Mouse (Mus musculus) small intestine, adult 2 months (tissue): Measurements from ENCODE around the gene Rfc2. TPM values are rescaled to one million over a fixed set of nuclear protein-coding genes. Genes with fewer than 3 reads are reported as not detected.

Experiments used
- H3K27ac ChIP-seq: fragments of 200-500 bp; 2 replicates; pipeline ENCODE4 v1.5.1; 2012; ENCODE audit warnings: low read depth, low read length, control low read depth, inconsistent platforms; ENCODE audit not compliant: insufficient read depth
- H3K27me3 ChIP-seq: fragments of 200-500 bp; 2 replicates; pipeline ENCODE4 v1.6.1; 2012; ENCODE audit warnings: mild to moderate bottlenecking, moderate library complexity, low read length, inconsistent platforms; ENCODE audit not compliant: control insufficient read depth, insufficient read depth
- H3K36me3 ChIP-seq: fragments of 200-500 bp; 2 replicates; pipeline ENCODE4 v1.6.1; 2012; ENCODE audit warnings: mild to moderate bottlenecking, low read length, control low read depth, inconsistent platforms; ENCODE audit not compliant: control insufficient read depth, insufficient read depth
- H3K4me1 ChIP-seq: fragments of 200-500 bp; 2 replicates; pipeline ENCODE4 v1.6.1; 2012; ENCODE audit warnings: low read length, inconsistent platforms, mixed read lengths; ENCODE audit not compliant: control insufficient read depth, insufficient read depth, insufficient read length
- H3K4me3 ChIP-seq: fragments of 200-500 bp; 2 replicates; pipeline ENCODE4 v1.5.1; 2012; ENCODE audit warnings: low read depth, mild to moderate bottlenecking, control low read depth, inconsistent platforms, low read length, moderate library complexity
- CTCF ChIP-seq: fragments of 200-500 bp; IDR thresholded peaks from 2 replicates; pipeline ENCODE4 v1.5.1; 2012; ENCODE audit warnings: low read depth, mild to moderate bottlenecking, control low read depth, inconsistent platforms, low read length, moderate library complexity, mixed read lengths; ENCODE audit not compliant: insufficient replicate concordance, insufficient read length; ENCODE audit errors: extremely low read depth
- POLR2A ChIP-seq: fragments of 200-500 bp; IDR thresholded peaks from 2 replicates; pipeline ENCODE4 v1.6.1; 2012; ENCODE audit warnings: low read depth, mild to moderate bottlenecking, control low read depth, inconsistent platforms, low read length, moderate library complexity
- WGBS: fragments of 180-500 bp; shearing (Covaris S2); methylation state at CpG from one replicate; pipeline ENCODE4 v1.1.7; 2018; 5-methylcytosine and 5-hydroxymethylcytosine counted together
- polyA plus RNA-seq: library from polyadenylated mRNA; depleted of rRNA; stranded (reverse); fragments of >200 nt; gene quantifications from 2 replicates; pipeline ENCODE4 v1.2.3, GENCODE M21; 2012

The Rfc2 gene
- polyA plus RNA-seq, 1 experiment = 35.4 TPM

DNA sequence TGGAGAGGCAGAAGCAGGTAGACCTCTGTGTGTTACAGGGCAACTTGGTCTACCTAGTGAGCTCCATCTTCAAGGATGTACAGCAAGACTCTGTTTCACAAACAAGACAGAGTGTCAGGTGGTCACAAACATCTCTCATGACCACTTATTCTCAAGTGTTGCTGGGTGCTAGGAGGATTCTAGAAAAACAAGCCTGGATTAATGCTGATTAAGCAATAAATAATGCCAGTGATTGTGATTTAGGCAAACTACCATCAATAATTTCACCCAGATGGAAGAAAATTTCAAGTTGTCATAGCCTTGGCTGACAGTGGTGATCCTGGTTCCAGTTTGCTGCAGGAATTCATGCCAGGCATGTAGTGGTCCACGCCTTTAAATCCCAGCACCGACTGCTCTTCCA is 16.9 kb upstream of the Rfc2 start:
- H3K4me1 ChIP-seq = peaks cover 18% of the 10 kb centered on the region

DNA sequence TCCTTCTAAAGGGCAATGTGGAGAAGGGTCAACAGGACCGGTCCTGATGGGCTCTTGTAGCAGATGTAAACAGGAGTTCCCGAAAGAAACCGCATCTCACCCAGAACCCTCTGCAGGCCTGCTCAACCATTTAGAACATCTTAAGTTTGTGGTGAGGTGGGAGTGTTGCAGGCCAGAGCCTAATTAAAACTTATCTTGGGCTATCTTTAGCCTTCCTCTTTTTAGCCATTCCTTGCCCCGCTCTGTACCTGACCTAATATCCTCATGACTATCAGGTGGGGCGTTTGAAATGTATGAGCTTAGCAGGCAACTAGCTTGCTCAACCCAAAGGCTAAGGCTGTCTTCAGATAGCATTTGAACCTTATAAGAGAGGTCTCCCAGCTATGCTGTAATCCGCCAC is 15.5 kb upstream of the Rfc2 start:
- Histone ChIP-seq H3K4me1 (peaks cover 11% of the 10 kb centered on the region), H3K36me3 (no peaks in the 10 kb centered on the region), H3K27ac (no peak overlapping the region), H3K27me3 (no peaks in the 10 kb centered on the region), H3K4me3 (no peak overlapping the region)
- no peak for TF ChIP-seq POLR2A
- no peak for TF ChIP-seq CTCF
- 86% methylated on average over 6 of the region's 6 CpGs for WGBS

More for the DNA sequence above, 16.9 kb upstream of the Rfc2 start:
- Histone ChIP-seq H3K36me3 (no peaks in the 10 kb centered on the region), H3K27ac (no peak overlapping the region), H3K27me3 (no peaks in the 10 kb centered on the region), H3K4me3 (no peak overlapping the region)
- 89% methylated on average over 2 of the region's 2 CpGs for WGBS
- TF ChIP-seq CTCF (no peak), POLR2A (no peak)

DNA sequence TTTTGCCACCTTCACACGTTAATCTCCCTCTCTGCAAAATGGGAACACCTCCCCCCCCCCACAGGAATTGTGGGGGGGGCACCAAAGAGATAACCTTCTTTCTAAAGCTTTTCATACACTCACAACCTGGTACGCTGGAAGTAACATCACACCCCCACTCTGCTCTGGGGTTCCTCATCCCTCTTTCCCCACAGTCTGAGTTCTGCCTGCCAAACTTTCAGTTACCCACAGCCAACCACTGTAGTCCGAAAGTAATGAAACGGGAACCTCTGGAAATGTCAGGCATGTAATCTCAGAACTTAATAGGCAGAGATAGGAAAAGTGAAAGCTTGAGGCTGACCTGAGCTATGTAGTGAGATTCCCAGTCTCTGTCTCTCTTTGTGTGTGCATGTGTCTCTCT is 13.7 kb upstream of the Rfc2 start:
- no peak overlapping the region for H3K4me3 ChIP-seq
- no peak overlapping the region for H3K27ac ChIP-seq
- H3K4me1 ChIP-seq = peaks cover 15% of the 10 kb centered on the region
- 67% methylated on average over 4 of the region's 4 CpGs for WGBS
- no peaks in the 10 kb centered on the region for H3K36me3 ChIP-seq
- no peaks in the 10 kb centered on the region for H3K27me3 ChIP-seq
- no peak for TF ChIP-seq POLR2A

DNA sequence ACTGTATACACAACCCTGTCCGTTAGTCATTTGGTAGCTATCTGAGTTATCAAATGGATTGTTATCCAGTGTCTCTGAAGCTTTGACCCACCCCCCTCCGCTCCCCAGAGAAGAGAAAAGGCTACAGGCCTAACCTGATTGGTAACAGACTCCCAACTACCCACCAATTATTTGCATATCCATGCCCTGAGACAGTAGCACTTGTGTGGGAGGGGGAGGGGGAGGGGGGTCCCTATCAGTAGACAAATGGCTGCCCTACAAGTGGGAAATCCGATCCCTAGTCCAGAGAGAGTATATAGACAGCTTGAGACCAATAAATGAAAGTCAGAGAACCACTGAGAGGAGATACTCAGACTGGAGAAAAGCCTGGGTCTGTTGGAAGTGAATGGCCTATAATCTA is 13.1 kb upstream of the Rfc2 start:
- no peak for TF ChIP-seq CTCF
- TF ChIP-seq POLR2A = no peak
- Histone ChIP-seq H3K4me3 (no peak overlapping the region), H3K27ac (no peak overlapping the region), H3K27me3 (no peaks in the 10 kb centered on the region), H3K36me3 (no peaks in the 10 kb centered on the region), H3K4me1 (peaks cover 20% of the 10 kb centered on the region)
- 89% methylated on average over 3 of the region's 3 CpGs for WGBS

DNA sequence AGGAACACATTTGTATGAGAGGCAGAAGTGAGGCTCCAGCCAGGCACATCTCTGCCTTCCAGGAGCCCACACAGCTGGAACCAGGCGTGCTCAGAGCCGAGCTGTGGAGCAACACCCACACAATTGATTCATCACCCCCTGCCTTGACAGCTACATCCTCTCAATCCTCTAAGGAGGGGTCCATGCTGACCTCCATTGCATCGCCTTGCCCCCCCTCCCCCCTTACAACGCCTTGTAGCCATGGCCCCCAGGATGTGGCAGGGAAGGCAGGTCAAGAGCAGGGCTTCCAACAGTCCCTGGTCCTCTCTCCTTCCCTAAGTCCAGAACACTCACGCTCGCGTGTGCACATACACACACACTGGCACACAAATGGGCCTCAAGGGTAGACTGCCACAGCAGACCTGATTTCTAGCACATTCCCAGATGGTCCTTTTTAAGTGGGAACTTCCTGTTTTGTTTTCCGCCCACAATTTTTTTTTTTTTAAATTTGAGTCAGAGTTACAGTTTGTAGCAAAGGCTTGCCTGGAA is 12.1 kb upstream of the Rfc2 start:
- 73% methylated on average over 8 of the region's 8 CpGs for whole genome bisulfite sequencing
- no peaks in the 10 kb centered on the region for H3K27me3 ChIP-seq
- H3K36me3 ChIP-seq = no peaks in the 10 kb centered on the region
- H3K4me1 ChIP-seq = peaks cover 14% of the 10 kb centered on the region
- no peak overlapping the region for H3K4me3 ChIP-seq
- peak overlapping the region; percentile 16 for H3K27ac ChIP-seq
- no peak for TF ChIP-seq POLR2A

DNA sequence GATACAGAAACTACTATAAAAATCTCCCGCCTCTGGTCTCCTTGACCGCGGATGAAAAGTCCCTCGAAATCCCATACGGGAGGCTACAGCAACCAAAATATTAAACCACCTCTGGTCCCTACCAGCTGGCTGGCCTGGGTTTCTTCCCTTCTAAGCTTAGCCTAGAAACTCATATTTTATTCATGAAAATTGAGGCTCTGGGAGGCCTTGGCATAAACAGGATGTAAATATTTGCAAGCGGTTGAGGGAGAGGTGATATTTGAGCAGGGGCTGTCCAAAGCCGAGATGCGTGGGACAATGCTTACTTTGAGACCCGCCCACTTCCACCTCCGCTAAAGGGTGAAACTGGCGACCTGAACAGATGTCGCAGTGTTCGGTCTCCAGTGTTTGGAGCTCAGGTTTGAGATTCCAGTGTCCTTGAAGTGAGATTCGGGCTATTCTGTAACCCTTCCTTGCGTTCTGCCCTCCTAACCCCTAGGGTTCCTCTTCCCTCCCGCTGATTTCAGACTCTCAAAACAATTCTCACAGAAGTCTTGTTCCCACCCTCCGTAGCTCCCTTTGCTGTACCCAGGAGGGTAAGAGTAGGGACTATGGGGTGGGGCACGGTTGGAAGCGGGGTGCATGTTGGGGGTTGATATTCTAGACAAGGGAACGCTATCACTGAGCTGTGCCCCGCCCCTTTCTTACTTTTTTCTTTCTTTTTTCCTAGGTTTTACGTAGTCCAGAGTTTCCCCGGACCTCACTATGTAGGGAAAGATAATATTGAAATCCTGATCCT is 9.2 kb upstream of the Rfc2 start:
- no peaks in the 10 kb centered on the region for H3K27me3 ChIP-seq
- peak overlapping the region; percentile 68 for H3K27ac ChIP-seq
- H3K4me1 ChIP-seq = peaks cover 14% of the 10 kb centered on the region
- no peaks in the 10 kb centered on the region for H3K36me3 ChIP-seq
- H3K4me3 ChIP-seq = peak overlapping the region; percentile 56
- TF ChIP-seq CTCF = no peak; the same call in 1 of the 2 replicates
- TF ChIP-seq POLR2A = 0 out of 2 replicates have a peak, but pooled peaks have one; percentile 8
- WGBS = under 1% methylated on average over 23 of the region's 23 CpGs

DNA sequence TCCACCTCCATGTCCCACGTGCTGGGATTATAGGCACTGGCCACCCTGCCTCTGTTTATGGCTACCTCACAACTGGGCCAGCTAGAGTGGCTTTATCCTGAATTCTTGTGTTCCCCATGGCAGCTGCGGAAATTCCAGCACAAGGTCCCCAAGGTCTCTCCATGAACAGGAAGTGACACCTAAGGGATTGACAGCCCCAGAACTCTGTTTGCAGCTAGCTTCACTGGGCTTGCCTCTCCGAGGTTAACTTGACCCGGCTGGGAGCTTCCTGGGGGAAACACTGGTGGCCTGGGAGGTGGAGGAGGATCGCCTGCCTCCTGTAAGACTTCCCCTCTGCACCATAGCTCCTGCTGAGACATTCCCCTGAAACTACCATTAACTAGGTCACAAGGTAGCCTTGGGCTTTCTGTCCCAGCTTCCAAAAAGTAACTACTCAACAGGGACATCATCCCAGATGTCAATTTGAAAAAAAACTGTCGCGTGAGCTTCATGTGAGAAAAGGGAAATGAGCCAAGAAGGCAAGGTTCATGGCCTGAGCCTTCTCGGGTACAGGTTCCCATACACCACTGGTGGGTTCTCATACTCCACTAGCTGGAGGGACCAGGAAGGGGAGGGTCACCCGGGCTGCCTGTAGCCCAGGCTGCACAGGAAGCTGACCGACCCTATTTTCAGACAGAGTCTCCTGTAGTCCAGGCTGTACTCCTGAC is 8.5 kb upstream of the Rfc2 start:
- TF ChIP-seq CTCF (no peak), POLR2A (no peak)
- WGBS = 18% methylated on average over 10 of the region's 10 CpGs
- H3K4me3 ChIP-seq = peak overlapping the region; percentile 1; the same call in 1 of the 2 replicates

DNA sequence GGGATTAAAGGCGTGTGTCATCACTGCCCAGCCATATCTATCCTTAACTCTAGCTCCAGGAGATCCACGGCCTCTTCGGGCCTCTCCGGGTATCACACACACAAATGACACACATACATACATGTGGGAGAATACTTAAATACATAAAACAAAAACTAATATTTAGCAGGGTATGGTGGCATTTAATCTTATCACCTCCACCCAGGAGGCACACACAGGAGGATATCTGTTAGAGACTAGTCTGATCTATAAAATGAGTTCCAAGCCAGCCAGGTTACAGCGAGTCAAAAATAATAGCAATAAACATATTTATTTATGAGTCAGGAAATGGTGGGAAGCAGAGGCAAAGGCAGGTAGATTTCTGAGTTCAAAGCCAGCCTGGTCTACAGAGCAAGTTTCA is 5.3 kb upstream of the Rfc2 start:
- Histone ChIP-seq H3K27ac (no peak overlapping the region), H3K36me3 (no peaks in the 10 kb centered on the region), H3K27me3 (no peaks in the 10 kb centered on the region), H3K4me1 (peaks cover 10% of the 10 kb centered on the region), H3K4me3 (no peak overlapping the region)
- WGBS = 95% methylated on average over 5 of the region's 5 CpGs
- TF ChIP-seq POLR2A (no peak), CTCF (no peak)

More for the DNA sequence above, 8.5 kb upstream of the Rfc2 start:
- Histone ChIP-seq H3K27ac (peak overlapping the region; percentile 68), H3K36me3 (no peaks in the 10 kb centered on the region), H3K27me3 (no peaks in the 10 kb centered on the region), H3K4me1 (peaks cover 14% of the 10 kb centered on the region)
